Mouse (Mus musculus) brain, embryonic 18.5 days (tissue): ENCODE data around the gene Rhobtb1.

Experiments used
- DNase-seq: peaks from one replicate; pipeline ENCODE4 v3.0.0-alpha.2; 2012; ENCODE audit warnings: low read depth, low spot score

Rhobtb1 gene

DNA sequence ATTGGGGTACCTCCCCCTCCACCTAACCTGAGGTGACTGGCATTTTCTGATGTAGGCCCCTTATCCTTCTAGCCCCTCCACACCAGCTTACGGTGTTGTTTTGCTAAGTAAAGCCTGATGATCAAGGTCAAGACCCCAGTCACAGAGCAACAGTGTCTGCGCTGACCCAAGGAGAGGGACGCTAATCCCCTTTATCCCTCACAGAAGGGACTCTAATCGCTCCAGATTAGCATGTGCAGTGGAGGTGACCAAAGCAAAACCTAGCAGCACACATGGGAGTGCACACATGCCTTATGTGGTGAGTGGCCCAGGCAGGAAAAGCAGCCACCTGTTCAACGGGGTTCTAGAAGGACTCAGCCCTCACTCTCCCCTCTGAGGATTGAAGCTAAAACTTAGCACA, 123.0 kb downstream of the Rhobtb1 start:
- DNase-seq = no peak

DNA sequence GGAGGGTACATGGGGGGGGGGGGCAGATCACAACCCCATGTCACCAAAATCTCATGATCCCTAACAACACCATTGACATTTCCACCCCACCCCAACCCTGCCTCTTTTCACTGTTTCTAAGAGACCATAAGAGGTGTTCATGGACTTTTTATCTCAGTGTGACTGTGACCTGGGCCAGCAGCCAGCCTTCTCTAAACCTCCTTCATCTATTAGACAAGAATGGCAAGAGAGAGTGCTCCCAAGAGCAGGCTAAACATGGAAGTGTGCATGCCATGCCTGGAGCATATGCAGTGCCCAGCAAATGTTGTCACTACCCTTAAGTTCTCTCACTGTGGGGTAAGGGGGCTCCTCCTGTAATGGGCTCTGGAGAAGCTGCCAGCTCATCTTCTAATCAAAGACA, 123.5 kb downstream of the Rhobtb1 start:
- DNase-seq = no peak

DNA sequence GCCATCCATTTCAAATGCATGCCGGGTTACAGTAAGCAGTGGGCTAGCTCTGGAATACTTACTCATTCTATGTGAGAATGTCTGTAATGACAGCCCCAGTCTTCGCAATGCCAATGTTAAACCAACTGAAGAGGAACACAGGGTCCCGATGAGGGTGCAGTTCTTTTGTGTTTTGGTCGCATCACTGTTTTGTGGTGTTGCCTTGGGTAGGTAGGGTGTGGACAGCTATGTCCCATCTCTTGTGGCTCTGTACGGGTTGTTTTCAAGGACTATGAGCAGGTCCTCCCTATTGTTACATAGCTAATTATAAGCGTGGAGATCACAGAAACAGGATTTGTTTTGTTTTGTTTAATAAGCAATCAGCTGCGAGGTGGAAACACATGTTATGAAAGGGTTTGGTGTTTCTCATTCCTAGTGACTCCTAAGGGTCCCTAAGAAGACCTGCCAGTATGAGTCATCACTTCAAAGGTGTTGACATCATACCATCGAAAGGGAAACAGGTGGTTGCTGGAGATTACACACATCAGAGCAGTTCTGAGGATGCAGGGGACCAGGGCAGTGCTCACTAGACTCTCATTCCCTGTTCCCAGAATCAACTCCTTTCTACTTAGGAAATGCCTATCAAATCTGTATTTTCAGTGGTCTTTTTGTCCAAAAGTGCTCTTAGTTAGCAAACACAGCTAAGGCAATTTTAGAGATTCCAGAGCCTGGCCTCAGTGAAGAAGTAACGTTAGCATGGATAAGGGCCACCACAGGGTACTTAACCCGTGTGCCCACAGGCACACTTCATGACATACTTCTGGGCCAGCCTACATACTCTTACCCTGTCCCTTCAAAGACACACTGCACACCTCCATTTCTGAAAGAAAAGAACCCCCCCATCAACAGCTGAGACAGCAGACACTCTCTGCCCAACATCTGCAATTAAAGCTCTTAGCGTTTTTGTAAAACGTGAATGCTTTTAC, 124.9 kb downstream of the Rhobtb1 start:
- no peak for DNase-seq

DNA sequence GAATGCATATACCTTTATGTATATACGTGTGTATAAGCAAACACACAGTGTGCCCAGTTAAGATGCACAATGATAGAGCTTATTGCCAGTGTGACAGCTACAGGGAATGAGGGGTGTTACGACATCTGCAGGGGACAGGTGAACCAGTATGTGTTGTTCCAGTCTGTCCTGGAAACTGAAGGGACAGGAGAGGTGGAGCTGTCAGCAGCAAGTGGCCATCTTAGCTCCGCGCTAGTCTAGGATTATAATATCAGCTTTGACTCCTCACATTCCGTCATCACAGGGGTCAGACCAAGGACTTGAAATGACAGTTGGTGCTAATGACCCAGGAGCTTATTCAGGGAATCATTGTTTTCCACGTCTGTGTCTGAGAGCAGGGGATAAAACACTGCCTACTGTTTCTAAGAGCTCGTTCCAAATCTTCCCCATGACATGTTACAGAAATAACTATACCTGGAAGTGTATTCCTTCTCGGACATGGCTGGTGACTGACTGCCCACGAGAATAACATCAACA, 125.7 kb downstream of the Rhobtb1 start:
- DNase-seq = no peak

DNA sequence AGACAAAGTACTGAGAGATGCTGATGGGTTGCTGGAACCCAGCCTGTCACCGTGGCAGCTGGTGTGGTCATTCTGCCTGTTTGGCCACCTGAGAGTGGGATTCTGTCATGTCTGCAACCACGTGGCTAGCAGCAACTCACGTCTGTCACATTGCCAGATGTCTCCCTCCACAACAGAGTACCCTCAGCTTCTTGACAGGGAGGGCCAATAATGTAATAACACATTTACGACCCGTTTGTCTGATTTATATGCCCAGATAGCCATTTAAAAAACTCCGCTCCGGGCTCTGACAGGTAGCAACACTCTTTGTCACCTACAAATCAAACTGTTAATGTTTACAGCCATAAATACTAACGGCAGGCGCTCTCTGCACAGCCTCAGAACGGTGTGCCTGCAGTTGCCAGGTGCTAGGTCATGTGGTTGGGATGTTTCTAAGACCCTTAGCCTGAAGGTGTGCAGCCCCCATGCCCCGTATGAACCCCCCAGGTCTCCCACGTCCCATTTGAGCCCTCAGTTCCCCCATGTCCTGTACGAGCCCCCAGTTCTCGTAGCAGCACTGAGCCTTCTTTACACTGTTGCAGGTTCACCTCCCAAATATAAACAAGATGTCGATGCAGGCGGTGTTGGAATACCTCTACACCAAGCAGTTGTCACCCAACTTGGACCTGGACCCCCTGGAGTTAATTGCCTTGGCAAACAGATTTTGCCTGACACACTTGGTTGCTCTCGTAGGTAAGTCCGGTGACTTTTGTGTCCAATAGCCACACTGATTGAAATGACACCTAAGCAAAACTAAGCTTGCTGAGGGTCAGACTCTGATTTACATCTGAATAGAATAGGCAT, 127.8 kb downstream of the Rhobtb1 start:
- DNase-seq = no peak

DNA sequence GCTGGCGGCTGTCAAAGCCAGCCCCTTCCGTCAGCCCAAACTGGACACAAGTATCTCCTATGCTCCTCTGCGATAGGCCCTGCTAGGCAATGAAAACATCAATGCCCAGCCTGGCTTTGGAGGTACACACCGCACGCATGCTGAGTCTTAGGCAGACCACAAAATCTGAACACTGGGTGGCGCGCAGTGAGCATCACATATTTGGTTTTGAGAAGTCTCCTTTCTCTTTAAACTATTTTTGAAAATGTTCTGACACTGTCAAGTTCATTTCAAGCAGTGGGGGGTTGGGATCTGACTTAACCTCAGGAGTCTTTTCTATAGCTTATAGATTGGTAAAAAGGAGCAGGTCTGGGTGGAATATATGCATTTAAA, 128.4 kb downstream of the Rhobtb1 start:
- no peak for DNase-seq

DNA sequence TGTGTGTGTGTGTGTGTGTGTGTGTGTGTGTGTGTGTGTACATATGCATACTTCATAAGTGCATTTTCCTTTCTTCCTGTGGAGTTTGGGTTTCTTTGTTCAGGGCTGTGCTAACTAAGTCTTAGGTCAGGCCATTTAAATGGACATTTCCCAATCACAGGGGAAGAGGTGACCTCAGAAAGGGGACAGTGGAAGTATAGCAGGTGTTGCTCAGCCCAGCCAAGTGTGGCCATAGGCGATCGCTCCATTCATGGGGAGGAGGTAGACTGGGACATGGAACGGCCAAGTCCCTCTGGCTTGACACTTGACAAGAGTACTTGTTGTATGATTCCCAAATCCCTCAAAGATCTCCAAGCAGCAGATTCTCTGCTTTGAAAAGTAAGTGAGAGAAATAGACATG, 135.7 kb downstream of the Rhobtb1 start:
- DNase-seq = no peak

DNA sequence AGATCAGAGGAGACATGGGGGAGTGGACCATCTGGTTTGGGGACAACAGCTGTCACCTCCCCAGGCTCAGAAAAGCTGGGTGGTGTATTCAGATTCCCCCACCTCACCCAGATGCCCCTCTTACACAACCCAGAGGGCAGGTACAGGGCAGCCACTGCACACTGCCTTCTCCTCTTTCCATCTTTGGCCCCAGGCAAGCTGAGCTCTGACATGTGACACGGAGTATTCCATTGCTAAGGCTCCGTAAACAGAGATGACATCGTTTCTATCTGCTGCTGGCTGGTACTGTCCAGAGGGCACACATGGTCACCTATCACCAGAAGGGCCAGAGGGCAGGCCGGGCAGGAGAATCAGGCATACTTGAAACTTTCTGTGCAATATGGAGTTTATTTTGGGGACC, 136.9 kb downstream of the Rhobtb1 start:
- DNase-seq = no peak

DNA sequence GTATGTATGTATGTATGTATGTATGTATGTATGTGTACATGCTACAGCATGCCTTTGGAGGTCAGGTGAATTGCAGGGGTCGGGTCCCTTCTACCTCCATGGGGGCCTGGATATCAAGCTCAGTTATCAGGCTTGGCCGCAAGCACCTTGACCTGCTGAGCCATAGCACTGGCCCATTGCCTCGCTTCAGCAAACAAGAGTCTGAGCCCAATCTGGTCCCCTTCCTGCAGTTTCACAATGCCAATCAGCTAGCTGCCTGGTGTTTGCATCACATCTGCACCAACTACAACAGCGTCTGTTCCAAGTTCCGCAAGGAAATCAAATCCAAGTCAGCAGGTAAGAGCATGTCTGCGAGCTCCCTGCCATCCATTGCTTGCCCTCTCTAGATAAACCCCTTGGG, 137.5 kb downstream of the Rhobtb1 start:
- DNase-seq = no peak

DNA sequence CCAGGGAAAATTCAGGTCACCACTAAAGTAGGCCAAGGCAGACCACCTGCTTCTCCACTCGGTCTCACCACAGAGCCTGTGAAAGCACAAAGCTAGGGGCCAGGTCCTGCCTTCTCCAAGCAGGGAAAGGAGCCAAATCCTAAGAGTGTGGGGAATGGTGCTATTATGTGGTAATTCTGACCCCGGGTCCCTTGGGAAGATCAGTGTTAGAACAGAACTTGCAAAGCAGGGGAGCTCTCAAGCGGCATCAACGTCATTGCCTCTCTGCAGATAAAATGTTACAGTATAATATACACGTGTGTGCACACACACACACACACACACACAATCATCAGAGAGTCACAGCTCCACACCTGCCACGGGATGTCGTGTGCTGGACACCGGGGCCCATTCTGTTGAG, 139.5 kb downstream of the Rhobtb1 start:
- DNase-seq = no peak

DNA sequence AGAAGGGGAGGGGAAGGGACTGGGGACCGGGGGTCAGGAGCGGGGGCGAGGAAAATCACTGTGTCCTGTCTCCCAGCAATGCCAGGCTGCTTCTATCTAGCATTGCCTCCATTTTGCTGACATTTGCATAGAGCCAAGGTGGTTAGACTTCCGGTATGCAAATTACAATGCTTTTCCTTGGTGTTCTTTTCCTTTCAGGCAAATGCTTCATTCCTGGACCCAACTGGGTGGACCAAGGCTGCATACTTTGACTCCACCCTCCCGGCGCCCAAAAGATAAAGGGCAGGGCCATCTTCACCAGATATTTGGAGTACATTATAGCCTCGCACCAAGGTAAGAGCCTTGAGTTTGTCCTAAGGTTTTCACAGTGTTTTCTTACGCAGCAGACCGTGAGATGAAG, 144.7 kb downstream of the Rhobtb1 start:
- DNase-seq = no peak

DNA sequence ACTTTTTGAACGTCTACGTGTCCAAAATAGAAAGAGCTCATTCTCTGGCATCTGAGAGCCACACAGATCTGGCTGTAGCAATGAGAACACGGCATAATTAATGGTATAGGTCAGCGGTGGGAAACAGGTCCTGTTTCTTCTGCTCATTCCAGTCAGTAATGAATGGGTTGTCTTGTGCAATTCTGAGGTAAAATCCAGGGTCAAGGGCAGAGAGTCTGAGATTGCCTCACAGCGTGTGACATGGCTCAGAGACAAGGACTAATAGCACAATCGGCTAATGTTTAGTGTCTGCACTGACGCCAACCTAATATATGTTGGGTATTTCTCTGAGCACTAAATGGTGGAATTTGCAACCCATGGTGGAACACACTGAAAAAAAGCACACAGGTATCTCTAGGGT, 148.8 kb downstream of the Rhobtb1 start:
- no peak for DNase-seq

DNA sequence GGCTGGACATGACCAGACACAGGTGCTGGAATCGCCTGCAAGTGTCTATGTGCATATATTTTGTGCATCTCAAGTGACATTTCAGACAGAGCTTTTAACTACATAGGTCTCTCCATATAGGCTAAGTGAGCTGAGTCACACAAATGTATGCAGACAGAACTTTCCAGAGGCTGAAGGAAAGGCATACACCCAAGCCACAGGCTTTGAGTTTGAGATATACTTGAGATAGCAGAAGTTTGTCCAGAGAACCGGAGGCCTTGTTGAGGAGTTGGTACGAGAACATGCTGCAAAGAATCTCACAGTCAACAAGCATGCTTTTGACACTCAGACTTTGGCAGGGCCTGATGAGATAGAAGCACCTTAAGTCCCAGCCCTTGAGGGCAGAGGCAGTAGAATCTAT, 151.4 kb downstream of the Rhobtb1 start:
- DNase-seq = no peak

DNA sequence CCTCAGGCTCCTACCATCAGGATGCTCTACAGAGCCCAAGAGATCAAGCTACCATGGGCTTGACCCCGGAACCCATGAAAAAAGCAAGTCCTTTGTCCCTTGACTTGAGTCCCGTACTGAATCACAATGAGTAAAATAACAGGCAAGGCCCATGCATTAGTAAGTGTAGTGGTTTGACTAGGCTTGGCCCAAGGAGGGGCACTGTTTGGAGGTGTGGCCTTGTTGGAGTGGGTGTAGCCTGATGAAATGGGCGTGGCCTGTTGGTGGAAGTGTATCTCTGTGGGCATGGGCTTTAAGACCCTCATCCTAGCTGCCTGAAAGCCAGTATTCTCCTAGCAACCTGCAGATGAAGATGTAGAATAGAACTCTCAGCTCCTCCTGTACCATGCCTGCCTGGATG, 153.6 kb downstream of the Rhobtb1 start:
- DNase-seq = no peak

DNA sequence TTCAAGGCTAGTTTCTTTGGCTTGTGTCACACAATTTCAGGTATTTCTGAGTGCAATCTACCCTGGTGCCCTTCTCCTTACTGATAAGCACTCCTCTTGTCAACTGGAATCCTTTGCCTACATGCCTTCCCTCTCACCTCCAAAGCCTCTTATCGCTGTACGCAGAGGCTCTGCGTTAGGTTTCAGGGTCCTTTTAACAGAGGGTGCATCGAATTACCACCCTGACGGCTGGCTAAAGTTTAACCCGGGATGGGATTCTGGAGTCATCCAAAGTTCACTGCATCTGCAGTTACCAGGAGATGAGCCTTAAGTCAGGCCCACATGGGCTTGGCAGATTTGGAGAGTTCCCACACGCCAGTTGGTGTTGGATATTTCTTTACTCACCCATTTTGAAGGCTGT, 154.4 kb downstream of the Rhobtb1 start:
- DNase-seq = no peak

DNA sequence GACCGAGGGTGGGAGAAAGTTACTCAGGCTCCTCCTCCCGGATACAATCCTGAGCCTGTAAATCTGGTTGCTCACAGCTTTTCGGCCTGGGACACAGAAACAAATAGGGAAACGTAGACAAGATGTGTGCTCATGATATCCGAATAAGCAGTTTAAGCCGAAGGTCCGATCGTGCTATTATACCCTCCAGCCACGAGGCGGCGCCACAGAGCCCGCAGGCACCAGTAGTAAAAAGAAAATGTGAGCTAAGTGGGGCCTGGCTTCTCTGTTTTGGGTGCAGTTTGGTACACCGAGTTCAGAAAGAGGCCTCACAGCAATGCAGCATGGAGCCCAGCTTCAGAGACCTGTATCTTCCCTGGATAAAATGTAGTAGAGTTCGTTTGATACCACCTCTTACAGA, 155.0 kb downstream of the Rhobtb1 start:
- no peak for DNase-seq

DNA sequence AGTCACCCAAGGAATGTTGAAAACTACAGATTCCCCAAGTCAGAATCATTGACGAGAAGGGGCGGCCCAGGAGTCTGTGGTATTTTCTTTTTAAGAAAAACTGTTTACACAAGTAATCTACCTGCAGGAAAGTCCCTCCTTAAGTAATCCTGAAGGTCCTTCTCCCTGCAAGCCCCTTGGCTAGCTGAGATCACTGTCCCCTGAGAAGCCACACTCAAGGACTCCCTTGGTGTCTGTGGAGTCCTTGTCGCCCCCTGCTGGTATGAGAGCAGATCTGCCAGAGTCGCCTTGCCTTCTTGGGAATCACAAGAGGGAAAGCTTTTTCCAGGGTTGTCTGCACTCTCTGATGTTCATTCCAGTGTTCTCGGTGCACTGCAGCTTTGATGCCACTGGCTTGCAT, 155.8 kb downstream of the Rhobtb1 start:
- peak; percentile 12 for DNase-seq

DNA sequence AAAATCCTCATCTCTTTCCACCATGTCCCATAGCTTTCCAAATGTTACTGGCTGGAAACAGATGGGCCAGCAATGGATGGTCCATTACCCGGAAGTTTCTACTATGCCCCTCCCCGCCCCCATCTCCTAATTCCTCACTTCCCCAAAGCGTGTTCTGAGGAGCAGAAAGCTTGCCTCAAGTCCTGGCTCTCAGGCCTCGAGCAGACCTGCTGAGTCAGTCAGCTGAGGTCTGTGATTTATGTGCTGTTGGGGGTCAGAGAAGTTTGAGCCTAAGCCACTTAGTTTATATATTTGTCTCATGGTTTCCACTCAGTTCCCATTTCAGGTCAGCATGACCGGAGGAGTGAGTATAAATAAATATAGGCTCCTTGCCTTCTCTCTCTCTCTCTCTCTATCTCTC, 157.9 kb downstream of the Rhobtb1 start:
- no peak for DNase-seq

DNA sequence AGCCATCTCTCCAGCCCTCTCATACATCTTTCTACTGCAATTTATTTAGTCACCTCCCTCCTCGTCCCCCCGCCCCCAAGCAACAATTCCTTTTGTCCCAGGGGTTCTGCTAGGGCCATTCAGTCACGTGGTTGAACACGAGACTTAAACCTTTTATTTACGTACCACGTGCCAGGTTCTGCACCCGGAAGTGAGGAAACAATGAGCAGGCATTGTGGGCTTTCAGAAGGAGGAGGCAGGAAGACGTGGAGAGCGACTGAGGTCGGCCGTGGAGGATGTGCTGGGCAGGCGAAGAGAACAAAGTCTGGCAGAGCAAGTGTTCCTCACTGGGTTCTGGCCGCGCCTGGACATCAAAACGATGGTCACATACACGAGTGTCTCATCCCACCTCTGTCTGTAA, 160.6 kb downstream of the Rhobtb1 start:
- no peak for DNase-seq

DNA sequence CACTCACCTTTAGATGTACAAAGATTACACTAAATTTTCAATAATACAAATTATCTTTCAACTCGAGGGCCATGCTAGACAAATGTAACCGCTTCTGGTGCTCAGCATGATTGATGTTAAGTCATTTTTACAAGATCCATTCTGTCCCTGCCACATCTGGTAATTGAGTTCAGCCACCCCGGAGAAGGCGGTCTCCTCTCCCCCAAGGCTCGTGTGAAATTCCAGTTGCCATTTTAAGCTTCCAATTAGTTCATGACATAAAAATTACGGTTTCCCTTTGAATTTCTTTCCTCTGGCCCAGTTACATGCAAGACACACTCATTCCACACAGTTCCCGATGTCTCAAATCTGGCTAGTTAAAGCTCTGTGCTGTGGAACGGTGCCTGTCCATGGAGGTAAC, 162.7 kb downstream of the Rhobtb1 start:
- no peak for DNase-seq

DNA sequence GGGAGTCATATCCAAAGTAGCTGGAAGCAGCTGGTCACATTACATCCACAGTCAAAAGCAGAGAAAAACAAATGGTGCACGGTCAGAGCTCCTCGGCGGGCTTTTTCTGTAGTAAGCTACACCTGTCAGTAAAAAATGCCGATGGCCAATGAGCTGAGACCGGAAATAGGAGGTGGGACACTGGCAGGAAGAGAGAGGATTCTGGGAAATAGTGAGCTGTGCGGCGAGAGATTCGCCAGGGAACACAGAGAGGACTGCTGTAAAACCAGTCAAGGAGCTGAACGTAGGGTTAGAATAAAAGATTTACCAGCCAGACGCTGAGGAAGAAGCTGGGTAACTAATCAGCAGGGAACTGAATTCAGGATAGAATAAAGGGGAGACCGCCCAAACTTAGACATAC, 167.3 kb downstream of the Rhobtb1 start:
- no peak for DNase-seq

DNA sequence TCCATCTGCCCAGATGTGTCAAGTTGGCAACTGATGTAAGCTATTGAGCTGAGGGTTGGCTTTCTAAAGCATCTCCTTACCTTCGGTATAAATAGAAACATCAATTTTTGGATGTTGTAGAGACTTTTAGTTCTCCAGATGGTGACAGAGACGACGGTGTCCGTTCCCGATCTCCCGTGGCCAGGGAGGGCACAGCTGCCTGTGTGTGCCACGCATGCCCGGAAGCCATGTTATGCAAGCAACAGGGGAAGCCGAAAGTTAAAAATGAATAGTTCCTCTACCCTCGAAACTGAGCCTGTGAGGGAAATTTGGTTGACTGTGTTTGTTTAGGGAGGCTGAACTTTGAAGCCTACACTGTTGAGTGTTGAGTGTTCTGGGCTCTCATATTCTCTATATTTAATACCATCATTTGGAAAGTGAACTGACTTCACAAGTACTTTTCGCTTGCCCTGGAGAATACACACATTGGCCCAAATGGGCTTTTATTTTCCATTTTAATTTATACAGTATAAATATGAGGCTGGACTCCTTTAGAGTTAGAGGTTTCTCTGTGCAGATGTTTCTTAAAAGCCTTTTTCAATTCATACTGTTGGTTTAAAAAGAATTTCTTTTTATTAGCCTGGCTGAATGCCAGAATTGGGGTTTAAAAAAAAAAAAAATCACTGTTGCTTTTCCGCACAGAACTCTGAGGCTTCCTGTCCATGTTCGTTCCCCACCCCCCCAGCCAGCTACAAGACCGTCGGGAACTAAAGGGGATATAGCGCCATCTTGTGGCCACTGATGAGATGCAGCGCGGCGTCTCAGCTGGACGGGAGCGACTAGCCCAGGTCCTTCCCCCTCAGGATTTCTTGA, 169.7 kb downstream of the Rhobtb1 start:
- DNase-seq = peak; percentile 71
